Mouse (Mus musculus): ENCODE measurements around the gene Zfp865. TPM values are rescaled to one million over a fixed set of nuclear protein-coding genes. Genes with fewer than 3 reads are reported as not detected.

The Zfp865 gene
- polyA plus RNA-seq, 1 experiment: 18.1 TPM

DNA sequence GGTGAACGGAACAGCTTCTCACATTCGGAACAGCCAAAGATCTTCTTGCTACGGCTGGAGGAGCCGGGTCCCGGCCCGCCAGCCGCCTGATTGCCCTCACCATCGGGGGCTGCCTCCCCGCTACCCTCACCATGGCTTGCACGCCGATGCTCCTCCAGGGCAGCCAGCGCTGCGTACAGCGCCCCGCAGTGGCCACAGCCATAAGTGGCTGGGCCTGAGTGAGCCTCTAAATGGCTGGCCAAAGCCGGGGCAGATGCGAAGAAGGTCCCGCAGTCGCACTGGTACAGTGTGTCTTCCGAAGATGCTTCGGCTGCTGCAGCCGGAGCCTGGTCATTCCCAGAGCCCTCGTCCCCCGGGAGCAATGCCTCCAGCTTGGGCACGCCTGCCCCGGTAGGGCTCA, 11.9 kb upstream of the Zfp865 start:
- TF ChIP-seq USF1 (IDR thresholded peaks at IDR 0.05; ENCODE audit: low read depth): no peak
- Histone ChIP-seq H3K4me3 (no peak overlapping the region), H3K4me2 (ENCODE audit: low read depth) (no peak overlapping the region), H3K79me2 (ENCODE audit: control insufficient read depth, insufficient read depth) (peaks cover 4% of the 10 kb centered on the region), H3K36me3 (ENCODE audit: control insufficient read depth, insufficient read depth) (peaks cover 13% of the 10 kb centered on the region), H3ac (ENCODE audit: control insufficient read depth, insufficient read length) (no peak overlapping the region), H3K27me3 (ENCODE audit: control insufficient read depth, insufficient read depth, insufficient read length) (no peaks in the 10 kb centered on the region)

DNA sequence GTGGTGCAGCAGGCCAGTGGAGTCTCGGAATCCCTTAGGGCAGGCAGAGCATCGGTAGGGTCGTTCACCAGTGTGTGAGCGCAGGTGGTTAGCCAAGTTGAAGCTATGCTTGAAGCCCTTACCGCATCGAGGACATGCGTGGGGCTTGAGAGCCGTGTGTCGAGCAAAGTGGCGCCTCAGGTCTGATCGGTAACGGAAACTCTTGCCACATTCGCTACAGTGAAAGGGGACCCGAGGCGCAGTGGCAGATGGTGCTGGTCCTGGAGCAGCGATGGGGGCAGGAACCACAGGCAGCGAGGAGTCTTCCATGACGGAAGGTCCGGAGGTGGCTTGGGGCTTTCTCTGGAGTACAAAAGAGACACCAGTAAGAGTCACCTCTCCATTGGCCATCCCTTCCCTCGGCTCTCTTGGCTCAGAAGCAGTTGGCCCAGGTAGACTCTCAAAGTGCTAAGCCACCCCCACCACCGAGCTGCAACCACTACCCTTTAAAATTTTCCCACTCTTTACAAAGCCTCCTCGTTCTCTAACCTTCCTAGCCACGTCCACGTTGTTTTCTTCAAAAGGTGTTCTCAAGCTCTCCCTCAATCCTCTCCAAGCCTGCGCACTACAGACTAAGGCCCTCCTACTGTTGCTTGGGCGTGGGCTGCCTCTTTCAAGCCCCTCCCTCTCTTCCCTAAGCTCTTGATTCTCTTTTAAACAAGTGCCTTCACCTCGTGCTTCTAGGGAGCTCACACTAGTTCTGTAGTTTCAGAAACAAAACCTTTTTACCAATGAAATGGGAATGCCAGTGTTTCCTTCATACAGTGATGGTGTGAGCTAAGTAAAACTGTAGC, 7.3 kb upstream of the Zfp865 start:
- H3K36me3 ChIP-seq (ENCODE audit: control insufficient read depth, insufficient read depth): peaks cover 6% of the 10 kb centered on the region
- no peaks in the 10 kb centered on the region for H3K27me3 ChIP-seq (ENCODE audit: control insufficient read depth, insufficient read depth, insufficient read length)
- peak overlapping the region; percentile 74 for H3K4me3 ChIP-seq
- peaks cover 18% of the 10 kb centered on the region for H3K79me2 ChIP-seq (ENCODE audit: control insufficient read depth, insufficient read depth)
- no peak for TF ChIP-seq SRF (IDR thresholded peaks at IDR 0.05; ENCODE audit: control insufficient read depth, insufficient read length, low read depth)
- TF ChIP-seq TCF3 (IDR thresholded peaks at IDR 0.05; ENCODE audit: insufficient read length, low read depth): no peak
- TF ChIP-seq POLR2A (IDR thresholded peaks at IDR 0.05; ENCODE audit: insufficient read length, low read depth): no peak
- TF ChIP-seq MYOG (IDR thresholded peaks at IDR 0.05; ENCODE audit: control insufficient read depth in 1 of 3, insufficient read depth in 1 of 3, insufficient read length in 2 of 3, low read depth in 2 of 3): no peak
- no peak for TF ChIP-seq USF1 (IDR thresholded peaks at IDR 0.05; ENCODE audit: low read depth)
- TF ChIP-seq MYOD1 (IDR thresholded peaks at IDR 0.05; ENCODE audit: control insufficient read depth in 1 of 3, insufficient read length in 2 of 3, low read depth in 2 of 3): no peak
- TF ChIP-seq TCF12 (IDR thresholded peaks at IDR 0.05; ENCODE audit: insufficient read depth, poor library complexity, severe bottlenecking): no peak
- no peak for TF ChIP-seq CEBPB (IDR thresholded peaks at IDR 0.05; ENCODE audit: insufficient read depth, poor library complexity, severe bottlenecking)
- TF ChIP-seq E2F4 (IDR thresholded peaks at IDR 0.05; ENCODE audit: insufficient read depth): no peak
- H3ac ChIP-seq (ENCODE audit: control insufficient read depth, insufficient read length): no peak overlapping the region
- H3K4me2 ChIP-seq (ENCODE audit: low read depth): no peak overlapping the region

DNA sequence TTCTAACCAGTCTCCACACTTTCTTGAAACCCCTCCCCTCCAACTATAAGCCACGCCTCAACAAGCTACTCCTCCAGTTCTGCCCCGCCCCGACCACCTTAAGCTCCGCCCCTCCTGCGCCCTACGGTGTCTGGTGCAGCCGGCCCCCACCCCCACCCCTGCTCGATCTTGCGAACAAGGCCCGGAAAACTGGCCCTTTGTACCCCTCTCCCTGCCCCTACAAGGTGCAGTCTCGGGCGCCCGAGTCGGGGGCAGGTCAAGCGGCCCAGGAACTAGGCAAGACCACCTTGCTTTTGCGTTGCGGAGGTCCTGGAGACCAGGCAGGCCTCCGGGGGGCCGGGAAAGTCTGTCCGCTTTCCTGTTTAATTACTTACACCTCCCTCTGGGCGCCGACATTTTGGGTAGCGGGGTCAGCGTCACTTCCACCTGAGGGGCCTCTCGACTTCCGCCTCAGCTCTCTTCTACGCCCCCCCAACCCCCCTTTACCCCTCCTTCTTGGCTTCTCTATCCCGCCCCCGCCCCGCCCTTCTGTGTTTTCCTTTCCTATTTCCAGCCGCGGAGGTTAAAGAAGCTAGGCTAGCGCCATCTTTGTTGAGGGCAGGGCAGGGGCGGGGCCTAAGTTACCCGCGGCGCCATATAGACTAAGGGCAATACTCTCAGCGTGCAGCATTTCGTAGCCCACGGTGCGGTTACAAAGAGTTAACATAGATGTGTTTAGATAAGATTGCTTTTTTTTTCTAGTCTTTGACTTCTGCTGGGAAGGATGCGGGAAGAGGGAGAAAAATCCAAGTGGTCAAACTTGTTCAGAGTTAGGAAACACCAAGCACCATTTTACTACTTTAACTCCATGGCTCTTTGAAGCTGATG, 5.7 kb upstream of the Zfp865 start, which contains the start of the genes Zfp524 and Fiz1:
Zfp524 (plus strand) TSS at position 165 of the 867 bp plus-strand sequence.
Fiz1 (minus strand) TSS at position 447 of the 867 bp plus-strand sequence.
- Histone ChIP-seq H3K4me3 (peak within 1 kb of the TSS; percentile 74), H3K79me2 (ENCODE audit: control insufficient read depth, insufficient read depth) (peaks cover 22% of the 10 kb centered on the region), H3K4me2 (ENCODE audit: low read depth) (peak within 1 kb of the TSS; percentile 95), H3K36me3 (ENCODE audit: control insufficient read depth, insufficient read depth) (peaks cover 6% of the 10 kb centered on the region), H3K27me3 (ENCODE audit: control insufficient read depth, insufficient read depth, insufficient read length) (no peaks in the 10 kb centered on the region), H3ac (ENCODE audit: control insufficient read depth, insufficient read length) (peak within 1 kb of the TSS; percentile 66)
- TF ChIP-seq TCF3 (IDR thresholded peaks at IDR 0.05; ENCODE audit: insufficient read length, low read depth) (no peak), POLR2AphosphoS2 (IDR thresholded peaks at IDR 0.05; ENCODE audit: insufficient read length, low read depth) (peak; percentile 4)

DNA sequence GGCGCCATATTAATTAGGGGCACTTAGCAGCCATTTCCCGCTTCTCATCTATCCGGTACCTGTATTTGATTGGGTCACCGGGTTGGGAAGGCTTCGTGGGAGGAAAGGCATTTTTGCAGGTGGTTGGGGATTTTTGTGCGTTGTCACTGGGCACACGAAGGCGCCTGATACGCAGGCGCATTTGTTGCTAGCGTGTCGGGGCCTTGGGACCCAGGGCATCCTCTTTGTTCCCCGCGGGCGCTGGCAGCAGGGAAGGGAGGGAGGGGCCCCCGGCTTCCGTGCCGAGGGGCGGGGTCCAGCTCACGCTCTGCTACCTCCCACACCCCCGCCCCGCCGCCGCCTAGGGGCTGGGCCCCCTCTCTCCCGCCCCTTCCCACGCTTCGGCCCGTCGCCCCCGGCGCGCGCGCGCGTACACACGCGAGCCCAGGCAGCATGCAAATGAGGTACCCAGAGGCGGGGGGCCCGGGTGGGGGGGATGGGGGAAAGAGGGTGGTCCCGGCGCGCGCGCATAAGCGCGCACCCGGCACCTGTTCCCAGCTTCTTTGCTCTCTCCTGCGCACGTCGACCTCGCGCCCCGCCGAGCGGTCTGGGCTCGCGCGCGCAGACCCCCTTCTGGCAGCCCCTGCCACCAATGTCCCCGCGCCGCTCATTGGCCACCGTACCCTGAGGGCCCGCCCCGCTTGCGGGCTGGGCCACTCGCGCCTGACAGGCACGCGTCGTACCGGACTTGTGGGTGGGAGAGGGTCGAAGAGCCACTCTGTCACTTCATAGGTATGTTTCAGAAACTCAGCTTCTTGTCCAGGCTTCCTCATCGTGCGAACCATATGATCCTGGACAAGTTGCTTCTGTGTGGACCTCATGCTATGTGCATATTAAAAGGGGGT, 4.8 kb upstream of the Zfp865 start, which contains the start of gene Gm44973:
Gm44973 (plus strand) TSS at position 379 of the 884 bp plus-strand sequence.
- Histone ChIP-seq H3K27me3 (ENCODE audit: control insufficient read depth, insufficient read depth, insufficient read length) (no peaks in the 10 kb centered on the region), H3K4me3 (peak within 1 kb of the TSS; percentile 74), H3K4me2 (ENCODE audit: low read depth) (peak within 1 kb of the TSS; percentile 95), H3K36me3 (ENCODE audit: control insufficient read depth, insufficient read depth) (peaks cover 6% of the 10 kb centered on the region), H3ac (ENCODE audit: control insufficient read depth, insufficient read length) (peak within 1 kb of the TSS; percentile 66), H3K79me2 (ENCODE audit: control insufficient read depth, insufficient read depth) (peaks cover 22% of the 10 kb centered on the region)
- TF ChIP-seq SRF (IDR thresholded peaks at IDR 0.05; ENCODE audit: control insufficient read depth, insufficient read length, low read depth) (no peak), MYOG (IDR thresholded peaks at IDR 0.05; ENCODE audit: control insufficient read depth in 1 of 3, insufficient read depth in 1 of 3, insufficient read length in 2 of 3, low read depth in 2 of 3) (peak in 1 of 3 experiments; percentile 15), POLR2A (IDR thresholded peaks at IDR 0.05; ENCODE audit: insufficient read length, low read depth) (peak; percentile 38), TCF12 (IDR thresholded peaks at IDR 0.05; ENCODE audit: insufficient read depth, poor library complexity, severe bottlenecking) (no peak), MYOD1 (IDR thresholded peaks at IDR 0.05; ENCODE audit: control insufficient read depth in 1 of 3, insufficient read length in 2 of 3, low read depth in 2 of 3) (peak in 1 of 3 experiments; percentile 3)

DNA sequence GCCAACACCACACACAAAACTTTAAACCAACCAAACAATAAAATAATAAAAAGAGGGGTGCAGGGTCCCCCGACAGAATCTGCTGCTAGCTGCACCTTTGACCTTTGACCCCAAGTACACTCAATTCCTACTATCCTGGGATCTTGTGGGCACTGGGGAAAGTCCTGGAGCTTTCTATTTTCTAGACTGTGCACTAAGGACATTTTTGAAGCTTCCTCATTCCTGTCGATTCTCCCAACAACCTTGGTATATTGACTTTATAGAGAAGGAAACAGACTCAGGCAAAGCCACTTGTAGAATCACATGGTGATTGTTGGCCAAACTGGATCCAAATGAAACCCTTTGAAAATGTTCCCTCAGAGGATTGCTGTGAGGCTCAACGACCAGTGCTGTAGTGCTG, 4.1 kb upstream of the Zfp865 start:
- H3K27me3 ChIP-seq (ENCODE audit: control insufficient read depth, insufficient read depth, insufficient read length): no peaks in the 10 kb centered on the region
- H3ac ChIP-seq (ENCODE audit: control insufficient read depth, insufficient read length): peak overlapping the region; percentile 66
- H3K4me2 ChIP-seq (ENCODE audit: low read depth): peak overlapping the region; percentile 95
- peak overlapping the region; percentile 74 for H3K4me3 ChIP-seq
- peaks cover 6% of the 10 kb centered on the region for H3K36me3 ChIP-seq (ENCODE audit: control insufficient read depth, insufficient read depth)
- peaks cover 28% of the 10 kb centered on the region for H3K79me2 ChIP-seq (ENCODE audit: control insufficient read depth, insufficient read depth)
- TF ChIP-seq TCF3 (IDR thresholded peaks at IDR 0.05; ENCODE audit: insufficient read length, low read depth): no peak

All from myocyte (in vitro differentiated cells).